Mouse (Mus musculus) G1E (cell line): ENCODE results near the gene E2f8.

Source experiments
- CTCF ChIP-seq: IDR thresholded peaks from 2 replicates; pipeline ENCODE4 v1.5.1; 2012; ENCODE audit warnings: low read depth, low read length, inconsistent platforms, mixed read lengths
- GATA1 ChIP-seq: IDR thresholded peaks from 2 replicates; pipeline ENCODE4 v1.6.1; 2012; ENCODE audit warnings: borderline replicate concordance, low read length, inconsistent platforms, mixed read lengths
- GATA2 ChIP-seq: IDR thresholded peaks from 2 replicates; pipeline ENCODE4 v1.6.1; 2012; ENCODE audit warnings: low read depth, low read length, inconsistent platforms, borderline replicate concordance
- POLR2AphosphoS5 ChIP-seq: IDR thresholded peaks from 2 replicates; pipeline ENCODE4 v1.6.1; 2012; ENCODE audit warnings: low read depth, low read length, inconsistent platforms; ENCODE audit not compliant: insufficient replicate concordance
- TAL1 ChIP-seq: conservative IDR thresholded peaks from 2 replicates; pipeline ENCODE4 v1.6.1; 2012; ENCODE audit warnings: low read depth, low read length, inconsistent platforms, mixed read lengths

DNA sequence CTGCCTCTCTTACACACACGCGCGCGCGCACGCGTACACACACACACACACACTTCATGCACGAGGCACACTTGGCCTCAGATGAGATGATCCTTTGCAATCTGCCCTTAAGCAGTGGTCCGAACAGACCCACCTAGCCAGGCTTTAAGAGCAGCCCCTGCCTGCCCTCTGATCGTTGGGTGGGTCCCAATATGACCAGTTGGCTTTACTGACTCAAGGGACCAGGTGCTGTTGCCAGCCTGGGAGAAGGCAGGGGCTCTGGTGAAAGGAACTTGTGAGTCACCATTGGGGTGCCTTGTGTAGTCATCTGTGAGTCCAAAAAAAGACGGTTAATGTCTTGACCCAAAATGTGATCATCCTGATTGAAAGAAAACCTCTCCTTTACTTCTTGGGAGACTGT lies 37.0 kb upstream of the E2f8 start:
- TF ChIP-seq CTCF, result no peak
- no peak for TF ChIP-seq TAL1
- no peak for TF ChIP-seq GATA1
- TF ChIP-seq GATA2, result no peak
- TF ChIP-seq POLR2AphosphoS5, result no peak
